Mouse (Mus musculus) MEL (cell line): ENCODE measurements at regions not wholly inside any gene's neighbourhood (a gene's known extent, or its start where the extent isn't known, plus 50 kb on each side); places are given as distances from the start of the nearest gene placed in this dataset.

ENCODE experiments used
- DNase-seq: peaks from one replicate; pipeline ENCODE4 v3.0.0; 2011; ENCODE audit warnings: low read depth, low spot score
- H3K27ac ChIP-seq: 2 replicates; pipeline ENCODE4 v1.5.1; 2012; ENCODE audit warnings: low read depth, mild to moderate bottlenecking, control low read depth, low read length, moderate library complexity; ENCODE audit not compliant: control insufficient read depth
- H3K27me3 ChIP-seq, 2 experiments: fragments of 150-350 bp in 1 of 2; sonication (generic) in 1 of 2; 2 replicates each; pipeline ENCODE4 v1.6.1; 2012; ENCODE audit warnings: low read length in 2 of 2, mild to moderate bottlenecking in 2 of 2, improper control_type of control experiment in 1 of 2, moderate library complexity in 1 of 2; ENCODE audit not compliant: insufficient read depth in 2 of 2, control insufficient read depth in 1 of 2
- H3K36me3 ChIP-seq, 2 experiments: 2 replicates each; pipeline ENCODE4 v1.6.1; 2012 to 2014; ENCODE audit warnings: low read length in 2 of 2, improper control_type of control experiment in 1 of 2, inconsistent platforms in 1 of 2, mild to moderate bottlenecking in 1 of 2; ENCODE audit not compliant: insufficient read depth in 2 of 2, control insufficient read depth in 1 of 2
- H3K4me1 ChIP-seq, 2 experiments: fragments of 150-350 bp in 1 of 2; sonication (generic) in 1 of 2; 2 replicates each; pipeline ENCODE4 v1.6.1; 2012; ENCODE audit warnings: low read length in 2 of 2, improper control_type of control experiment in 1 of 2, mild to moderate bottlenecking in 1 of 2; ENCODE audit not compliant: insufficient read depth in 2 of 2, control insufficient read depth in 1 of 2
- H3K4me3 ChIP-seq, 2 experiments: fragments of 150-350 bp in 1 of 2; sonication (generic) in 1 of 2; 2 replicates each; pipeline ENCODE4 v1.5.1; 2012; ENCODE audit warnings: low read depth in 2 of 2, low read length in 2 of 2, mild to moderate bottlenecking in 2 of 2, moderate library complexity in 2 of 2, control low read depth in 1 of 2, improper control_type of control experiment in 1 of 2; ENCODE audit not compliant: control insufficient read depth in 1 of 2, insufficient read depth in 1 of 2
- H3K79me2 ChIP-seq: 2 replicates; pipeline ENCODE4 v1.6.1; 2012; ENCODE audit warnings: mild to moderate bottlenecking, low read length, moderate library complexity; ENCODE audit not compliant: control insufficient read depth, poor library complexity, insufficient read depth
- H3K9ac ChIP-seq: 2 replicates; pipeline ENCODE4 v1.6.1; 2012; ENCODE audit warnings: low read depth, mild to moderate bottlenecking, control low read depth, low read length, moderate library complexity; ENCODE audit not compliant: control insufficient read depth, poor library complexity, severe bottlenecking
- H3K9me3 ChIP-seq: fragments of 150-350 bp; sonication (generic); replicated peaks from 2 replicates; pipeline ENCODE4 v1.6.1; 2012; ENCODE audit warnings: mild to moderate bottlenecking, low read length, improper control_type of control experiment, moderate library complexity; ENCODE audit not compliant: insufficient read depth
- CTCF ChIP-seq, 3 experiments: IDR thresholded peaks in 2 of 3; conservative IDR thresholded peaks in 1 of 3; 2 replicates each; pipeline ENCODE4 v1.5.1; 2011 to 2012; ENCODE audit warnings: low read length in 3 of 3, low read depth in 2 of 3, mild to moderate bottlenecking in 2 of 3, improper control_type of control experiment in 1 of 3, inconsistent platforms in 1 of 3, mixed read lengths in 1 of 3, moderate library complexity in 1 of 3; ENCODE audit not compliant: control insufficient read depth in 1 of 3, insufficient read depth in 1 of 3, poor library complexity in 1 of 3, severe bottlenecking in 1 of 3
- ELF1 ChIP-seq: IDR thresholded peaks from 2 replicates; pipeline ENCODE4 v1.6.1; 2014; ENCODE audit warnings: low read depth, mild to moderate bottlenecking, inconsistent platforms, low read length, improper control_type of control experiment, moderate library complexity
- EP300 ChIP-seq, 2 experiments: IDR thresholded peaks; 2 replicates each; pipeline ENCODE4 v1.6.1; 2011; ENCODE audit warnings: improper control_type of control experiment in 2 of 2, low read length in 2 of 2, low read depth in 1 of 2, mild to moderate bottlenecking in 1 of 2
- ETS1 ChIP-seq: IDR thresholded peaks from 2 replicates; pipeline ENCODE4 v1.6.1; 2012; ENCODE audit warnings: low read depth, mild to moderate bottlenecking, inconsistent platforms, low read length, improper control_type of control experiment, moderate library complexity
- GABPA ChIP-seq: IDR thresholded peaks from 2 replicates; pipeline ENCODE4 v1.6.1; 2012; ENCODE audit warnings: low read depth, mild to moderate bottlenecking, inconsistent platforms, low read length, improper control_type of control experiment, moderate library complexity
- HCFC1 ChIP-seq: IDR thresholded peaks from 2 replicates; pipeline ENCODE4 v1.6.1; 2012; ENCODE audit warnings: low read depth, mild to moderate bottlenecking, inconsistent platforms, low read length, improper control_type of control experiment, moderate library complexity
- JUND ChIP-seq: IDR thresholded peaks from 2 replicates; pipeline ENCODE4 v1.6.1; 2011; ENCODE audit warnings: low read depth, mild to moderate bottlenecking, improper control_type of control experiment, low read length
- MAX ChIP-seq: IDR thresholded peaks from 2 replicates; pipeline ENCODE4 v1.6.1; 2011; ENCODE audit warnings: low read length, improper control_type of control experiment
- MAZ ChIP-seq: IDR thresholded peaks from 2 replicates; pipeline ENCODE4 v1.6.1; 2012; ENCODE audit warnings: low read depth, mild to moderate bottlenecking, inconsistent platforms, low read length, improper control_type of control experiment
- MXI1 ChIP-seq: IDR thresholded peaks from 2 replicates; pipeline ENCODE4 v1.6.1; 2011; ENCODE audit warnings: mild to moderate bottlenecking, low read depth, low read length, improper control_type of control experiment
- MYB ChIP-seq: IDR thresholded peaks from 2 replicates; pipeline ENCODE4 v1.6.1; 2011; ENCODE audit warnings: mild to moderate bottlenecking, low read depth, low read length, improper control_type of control experiment
- POLR2AphosphoS5 ChIP-seq: IDR thresholded peaks from 2 replicates; pipeline ENCODE4 v1.6.1; 2012; ENCODE audit warnings: low read depth, borderline replicate concordance, mild to moderate bottlenecking, inconsistent platforms, low read length, moderate library complexity, mixed read lengths
- RAD21 ChIP-seq: IDR thresholded peaks from 2 replicates; pipeline ENCODE4 v1.6.1; 2011; ENCODE audit warnings: mild to moderate bottlenecking, low read depth, low read length, improper control_type of control experiment
- RCOR1 ChIP-seq: IDR thresholded peaks from 2 replicates; pipeline ENCODE4 v1.6.1; 2012; ENCODE audit warnings: low read depth, mild to moderate bottlenecking, inconsistent platforms, low read length, improper control_type of control experiment
- SIN3A ChIP-seq: IDR thresholded peaks from 2 replicates; pipeline ENCODE4 v1.6.1; 2012; ENCODE audit warnings: low read length, improper control_type of control experiment, inconsistent platforms
- TBP ChIP-seq: IDR thresholded peaks from 2 replicates; pipeline ENCODE4 v1.8.0; 2011; ENCODE audit warnings: low read depth, low read length, improper control_type of control experiment
- TCF12 ChIP-seq: IDR thresholded peaks from 2 replicates; pipeline ENCODE4 v1.6.1; 2014; ENCODE audit warnings: low read depth, mild to moderate bottlenecking, inconsistent platforms, low read length, improper control_type of control experiment, moderate library complexity
- UBTF ChIP-seq: IDR thresholded peaks from 2 replicates; pipeline ENCODE4 v1.6.1; 2012; ENCODE audit warnings: low read depth, mild to moderate bottlenecking, inconsistent platforms, low read length, improper control_type of control experiment, moderate library complexity, borderline replicate concordance; ENCODE audit not compliant: insufficient read depth
- ZKSCAN1 ChIP-seq: IDR thresholded peaks from 2 replicates; pipeline ENCODE4 v1.6.1; 2012; ENCODE audit warnings: low read depth, mild to moderate bottlenecking, inconsistent platforms, low read length, improper control_type of control experiment, moderate library complexity
- ZNF384 ChIP-seq: IDR thresholded peaks from 2 replicates; pipeline ENCODE4 v1.6.1; 2012; ENCODE audit warnings: low read depth, mild to moderate bottlenecking, inconsistent platforms, low read length, improper control_type of control experiment

- no peaks in the 10 kb centered on the region for H3K79me2 ChIP-seq
- no peaks in the 10 kb centered on the region for H3K36me3 ChIP-seq
- no peaks in the 10 kb centered on the region for H3K27me3 ChIP-seq
- H3K9ac ChIP-seq: no peak overlapping the region
- no peak overlapping the region for H3K27ac ChIP-seq
- no peak for TF ChIP-seq MYB
- TF ChIP-seq TBP: no peak
- TF ChIP-seq POLR2AphosphoS5: no peak
- TF ChIP-seq MXI1: no peak
- no peak for TF ChIP-seq RAD21
- TF ChIP-seq RCOR1: no peak
- TF ChIP-seq MAZ: no peak
- no peak for TF ChIP-seq ELF1
- TF ChIP-seq HCFC1: no peak
- TF ChIP-seq UBTF: no peak
- TF ChIP-seq SIN3A: no peak
- TF ChIP-seq EP300 (IDR thresholded peaks at IDR 0.05; ENCODE audit: low read depth in 1 of 2, low read length in 2 of 2): no peak
- no peak for TF ChIP-seq GABPA
- TF ChIP-seq JUND: no peak
- TF ChIP-seq TCF12: no peak
- TF ChIP-seq CTCF (IDR thresholded peaks at IDR 0.05 in 2 of 3, conservative IDR thresholded peaks at IDR 0.05 in 1 of 3; ENCODE audit: control insufficient read depth in 1 of 3, insufficient read depth in 1 of 3, low read depth in 2 of 3, low read length in 3 of 3, poor library complexity in 1 of 3, severe bottlenecking in 1 of 3): no peak
- no peak for TF ChIP-seq ZKSCAN1
- TF ChIP-seq MAX: no peak
- TF ChIP-seq ETS1: no peak
- TF ChIP-seq ZNF384: no peak
- no peak for DNase-seq
- H3K4me3 ChIP-seq: no peak overlapping the region
- no peaks in the 10 kb centered on the region for H3K4me1 ChIP-seq
- H3K9me3 ChIP-seq: no peaks in the 10 kb centered on the region
Observed at GRCm38 (mm10) chr3:132512526-132513102, 117.0 kb upstream of the Gimd1 start.

GRCm38 (mm10) chr3:132533323-132533904 is 96.2 kb upstream of the Gimd1 start:
- no peaks in the 10 kb centered on the region for H3K36me3 ChIP-seq
- no peaks in the 10 kb centered on the region; a peak in 1 of 4 replicates for H3K27me3 ChIP-seq
- no peak for TF ChIP-seq SIN3A
- DNase-seq: no peak
- H3K9ac ChIP-seq: no peak overlapping the region
- H3K4me3 ChIP-seq: no peak overlapping the region
- H3K4me1 ChIP-seq: no peaks in the 10 kb centered on the region
- no peak overlapping the region for H3K27ac ChIP-seq
- no peaks in the 10 kb centered on the region for H3K79me2 ChIP-seq
- H3K9me3 ChIP-seq: no peaks in the 10 kb centered on the region
